Mouse (Mus musculus): ENCODE measurements at regions not wholly inside any gene's neighbourhood (a gene's known extent, or its start where the extent isn't known, plus 50 kb on each side); places are given as distances from the start of the nearest gene placed in this dataset.
"Not testable (repeated sequence)": the region's sequence is repeated elsewhere in the genome, so short reads cannot be mapped to it uniquely, and the experiment has no call there.

DNA sequence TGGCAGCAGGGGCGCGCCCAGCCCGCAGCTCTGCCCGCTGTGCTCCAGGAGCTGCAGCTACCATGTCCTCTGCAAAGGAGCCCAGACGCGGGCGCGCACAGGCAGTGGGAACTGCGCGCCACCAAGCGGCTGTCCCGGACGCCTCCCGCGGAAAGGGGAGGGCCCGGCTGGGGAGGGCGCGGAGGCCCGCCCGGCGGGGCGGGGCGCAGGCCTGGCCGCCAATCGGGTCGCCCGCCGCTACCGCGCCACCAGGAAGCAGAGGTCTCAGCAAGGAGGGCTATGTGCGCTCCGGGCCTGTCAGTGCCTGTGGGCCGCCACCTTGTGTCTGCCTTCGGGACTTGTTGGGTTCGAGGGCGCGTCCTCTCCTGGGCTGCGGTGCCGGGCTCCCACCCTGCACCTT lies 367.0 kb upstream of the Ywhaq start:
- TF ChIP-seq CTCF (IDR thresholded peaks at IDR 0.05; ENCODE audit: low read depth) = 0 out of 2 replicates have a peak, but pooled peaks have one; percentile 9
- Histone ChIP-seq H3K4me3 (ENCODE audit: low read depth, low read length) (peak overlapping the region; percentile 36), H3K4me2 (ENCODE audit: low read depth, low read length) (peak overlapping the region; percentile 64)
- H3K27ac ChIP-seq (ENCODE audit: low read depth); H3K9me3 ChIP-seq (ENCODE audit: low read length); H3K36me3 ChIP-seq (replicated peaks; ENCODE audit: insufficient read depth, low read length); H3K4me1 ChIP-seq (ENCODE audit: insufficient read depth); H3K9ac ChIP-seq (replicated peaks); H3K27me3 ChIP-seq (ENCODE audit: insufficient read depth, low read length): not testable (repeated sequence)
- WGBS (ENCODE audit: insufficient replicate concordance) = 2% methylated on average over 21 of the region's 39 CpGs
- peak; percentile 45; the same call in 1 of the 2 replicates for ATAC-seq
- peak; percentile 35 for DNase-seq

DNA sequence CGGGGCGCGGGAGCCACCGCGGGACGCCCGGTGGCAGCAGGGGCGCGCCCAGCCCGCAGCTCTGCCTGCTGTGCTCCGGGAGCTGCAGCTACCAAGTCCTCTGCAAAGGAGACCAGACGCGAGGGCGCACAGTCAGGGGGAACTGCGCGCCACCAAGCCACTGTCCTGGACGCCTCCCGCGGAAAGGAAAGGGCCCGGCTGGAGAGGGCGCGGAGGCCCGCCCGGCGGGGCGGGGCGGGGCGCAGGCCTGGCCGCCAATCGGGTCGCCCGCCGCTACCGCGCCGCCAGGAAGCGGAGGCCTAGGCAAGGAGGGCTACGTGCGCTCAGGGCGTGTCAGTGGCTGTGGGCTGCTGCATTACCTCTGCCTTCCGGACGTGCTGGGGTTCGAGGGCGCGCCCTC lies 361.3 kb upstream of the Ywhaq start:
- WGBS (ENCODE audit: insufficient replicate concordance) = 8% methylated on average over 24 of the region's 45 CpGs
- H3K4me3 ChIP-seq (ENCODE audit: low read depth, low read length); H3K36me3 ChIP-seq (replicated peaks; ENCODE audit: insufficient read depth, low read length); H3K4me1 ChIP-seq (ENCODE audit: insufficient read depth); DNase-seq; H3K27me3 ChIP-seq (ENCODE audit: insufficient read depth, low read length); H3K9me3 ChIP-seq (ENCODE audit: low read length); H3K27ac ChIP-seq (ENCODE audit: low read depth); H3K9ac ChIP-seq (replicated peaks); ATAC-seq: not testable (repeated sequence)
- peak overlapping the region; percentile 13; the same call in 1 of the 2 replicates for H3K4me2 ChIP-seq (ENCODE audit: low read depth, low read length)

DNA sequence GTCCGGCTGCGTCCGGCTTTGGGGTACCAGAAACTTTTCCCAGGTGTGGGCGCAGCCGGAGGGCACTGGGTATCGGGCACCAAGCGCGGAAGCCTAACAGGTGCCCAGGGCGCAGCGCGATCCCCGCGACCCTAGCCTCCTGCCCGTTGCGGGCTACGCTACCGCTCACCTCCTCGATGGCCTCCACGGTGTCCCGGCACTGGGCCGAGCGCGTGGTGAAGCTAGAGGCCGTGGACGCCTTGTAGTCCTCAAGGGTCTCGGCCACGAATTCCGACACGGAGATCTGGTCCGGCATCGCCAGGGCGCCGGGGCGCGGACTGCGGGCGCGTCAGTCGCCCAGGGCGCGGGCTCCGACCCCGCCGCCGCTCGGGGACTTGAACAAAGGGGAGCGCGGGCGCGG lies 360.9 kb upstream of the Ywhaq start:
- not testable (repeated sequence) for H3K4me1 ChIP-seq (ENCODE audit: insufficient read depth); H3K4me3 ChIP-seq (ENCODE audit: low read depth, low read length); H3K36me3 ChIP-seq (replicated peaks; ENCODE audit: insufficient read depth, low read length); H3K27ac ChIP-seq (ENCODE audit: low read depth); ATAC-seq; H3K9me3 ChIP-seq (ENCODE audit: low read length); H3K9ac ChIP-seq (replicated peaks); H3K27me3 ChIP-seq (ENCODE audit: insufficient read depth, low read length); H3K4me2 ChIP-seq (ENCODE audit: low read depth, low read length)
- DNase-seq = peak; percentile 10
- WGBS (ENCODE audit: insufficient replicate concordance) = 26% methylated on average over 24 of the region's 50 CpGs

DNA sequence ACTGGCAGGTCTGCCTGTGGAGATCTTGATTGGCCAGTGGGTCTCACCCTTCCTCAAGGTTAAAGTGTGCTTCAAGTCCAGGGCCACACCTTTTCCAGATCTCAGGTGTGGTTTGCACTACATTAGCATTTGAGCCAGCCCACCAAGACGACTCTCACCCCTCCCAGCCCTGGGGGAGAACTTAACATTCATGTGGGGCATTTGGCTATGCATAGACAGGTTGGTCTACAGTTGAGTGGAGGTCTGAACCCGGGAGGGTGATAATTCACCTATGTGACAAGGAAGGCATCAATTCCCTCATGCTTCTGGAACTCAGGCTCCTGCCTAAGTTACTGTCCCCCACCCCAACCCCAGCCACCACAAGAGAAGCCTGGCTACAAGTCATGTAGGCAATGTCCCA lies 350.3 kb upstream of the Ywhaq start:
- not testable (repeated sequence) for H3K36me3 ChIP-seq (replicated peaks; ENCODE audit: insufficient read depth, low read length); H3K9me3 ChIP-seq (ENCODE audit: low read length); H3K9ac ChIP-seq (replicated peaks); H3K4me3 ChIP-seq (ENCODE audit: low read depth, low read length); DNase-seq; ATAC-seq; H3K27ac ChIP-seq (ENCODE audit: low read depth); H3K4me2 ChIP-seq (ENCODE audit: low read depth, low read length); H3K4me1 ChIP-seq (ENCODE audit: insufficient read depth); H3K27me3 ChIP-seq (ENCODE audit: insufficient read depth, low read length)
- 64% methylated on average over 2 of the region's 2 CpGs for WGBS (ENCODE audit: insufficient replicate concordance)

Measured in liver, postnatal 0 days (tissue).